Mouse (Mus musculus) lung, postnatal 0 days (tissue): ENCODE results near the gene Usp30. TPM values are rescaled to one million over a fixed set of nuclear protein-coding genes. Genes with fewer than 3 reads are reported as not detected.

Experiments
- ATAC-seq: fragments of 200-750 bp; cut with Nextera tagmentation; 2 replicates; pipeline ENCODE4 v1.8.0; 2017; ENCODE audit warnings: moderate library complexity
- DNase-seq: peaks from one replicate; pipeline ENCODE4 v3.0.0-alpha.2; 2016; ENCODE audit warnings: low spot score
- H3K27ac ChIP-seq: fragments of 300-500 bp; sonication (generic); 2 replicates; pipeline ENCODE4 v1.5.1; 2014; ENCODE audit warnings: antibody characterized with exemption, mild to moderate bottlenecking, low read length, mixed read lengths
- H3K27me3 ChIP-seq: fragments of 300-500 bp; sonication (generic); replicated peaks from 2 replicates; pipeline ENCODE4 v1.6.1; 2014; ENCODE audit warnings: low read length, mixed read lengths; ENCODE audit not compliant: insufficient read depth
- H3K36me3 ChIP-seq: fragments of 300-500 bp; sonication (generic); 2 replicates; pipeline ENCODE4 v1.6.1; 2014; ENCODE audit warnings: low read length, mixed read lengths; ENCODE audit not compliant: insufficient read depth
- H3K4me1 ChIP-seq: fragments of 300-500 bp; sonication (generic); 2 replicates; pipeline ENCODE4 v1.6.1; 2014; ENCODE audit warnings: antibody characterized with exemption, low read depth, low read length, mixed read lengths; ENCODE audit not compliant: insufficient read depth
- H3K4me2 ChIP-seq: fragments of 300-500 bp; sonication (generic); replicated peaks from 2 replicates; pipeline ENCODE4 v1.6.1; 2014; ENCODE audit warnings: low read depth, mild to moderate bottlenecking, low read length, moderate library complexity, mixed read lengths
- H3K4me3 ChIP-seq: fragments of 300-500 bp; sonication (generic); 2 replicates; pipeline ENCODE4 v1.5.1; 2014; ENCODE audit warnings: low read depth, low read length
- H3K9ac ChIP-seq: fragments of 300-500 bp; sonication (generic); replicated peaks from 2 replicates; pipeline ENCODE4 v1.6.1; 2014; ENCODE audit warnings: low read depth, mild to moderate bottlenecking
- H3K9me3 ChIP-seq: fragments of 300-500 bp; sonication (generic); 2 replicates; pipeline ENCODE4 v1.6.1; 2016; ENCODE audit warnings: low read length, mixed read lengths
- CTCF ChIP-seq: IDR thresholded peaks from 2 replicates; pipeline ENCODE4 v1.5.1; 2016; ENCODE audit warnings: antibody characterized with exemption, mild to moderate bottlenecking
- EP300 ChIP-seq: IDR thresholded peaks from 2 replicates; pipeline ENCODE4 v1.6.1; 2016; ENCODE audit warnings: antibody characterized with exemption, mild to moderate bottlenecking, control low read depth
- WGBS: fragments of 180-500 bp; shearing (Covaris S2); extraction: QIAGEN DNeasy Blood & Tissue Kit; methylation state at CpG from one replicate; pipeline ENCODE4 v1.1.7; 2014; 5-methylcytosine and 5-hydroxymethylcytosine counted together
- polyA plus RNA-seq: library from polyadenylated mRNA; unstranded; fragments of >200 nt; fragmentation: Nextera tagmentation; extraction: Ambion mirVana; gene quantifications from 2 replicates; pipeline ENCODE4 v1.2.1, GENCODE M21; 2015

The Usp30 gene
- polyA plus RNA-seq, 1 experiment from 2014 or later: 8.7 TPM

DNA sequence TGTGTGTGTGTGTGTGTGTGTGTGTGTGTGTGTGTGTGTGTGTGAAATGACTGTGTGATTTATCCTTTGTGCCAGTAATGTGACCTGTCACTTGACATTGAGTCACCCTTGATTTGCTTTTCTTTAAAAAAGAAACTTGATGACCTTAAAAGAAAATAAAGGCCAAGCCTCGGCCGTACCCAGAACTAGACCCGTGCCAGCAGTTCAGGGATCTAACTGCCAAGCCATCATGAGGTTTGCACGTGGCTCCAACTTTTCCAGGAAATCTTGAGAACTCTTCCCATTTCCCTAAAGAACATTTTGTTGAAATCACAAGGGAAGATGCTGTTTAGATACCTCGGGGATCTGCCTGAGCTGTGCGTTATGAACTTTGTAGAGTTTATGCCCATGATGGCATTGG is 96.2 kb downstream of the Usp30 start:
- TF ChIP-seq EP300: no peak
- no peak for TF ChIP-seq CTCF
- WGBS: 77% methylated on average over 6 of the region's 6 CpGs
- ATAC-seq (no peak), DNase-seq (no peak)
- H3K27ac ChIP-seq: no peak overlapping the region
- no peak overlapping the region for H3K4me3 ChIP-seq
- no peak overlapping the region for H3K4me2 ChIP-seq
- H3K27me3 ChIP-seq: no peaks in the 10 kb centered on the region
- H3K4me1 ChIP-seq: no peaks in the 10 kb centered on the region
- H3K9ac ChIP-seq: no peak overlapping the region
- no peaks in the 10 kb centered on the region for H3K9me3 ChIP-seq
- H3K36me3 ChIP-seq: no peaks in the 10 kb centered on the region

GRCm38 (mm10) chr5:114162106-114162815 is 97.0 kb downstream of the Usp30 start:
- Histone ChIP-seq H3K27ac (no peak overlapping the region), H3K36me3 (no peaks in the 10 kb centered on the region), H3K4me3 (no peak overlapping the region), H3K9ac (no peak overlapping the region), H3K4me1 (no peaks in the 10 kb centered on the region), H3K27me3 (no peaks in the 10 kb centered on the region), H3K9me3 (no peaks in the 10 kb centered on the region), H3K4me2 (no peak overlapping the region)
- DNase-seq (peak; percentile 40), ATAC-seq (no peak)
- WGBS: 46% methylated on average over 12 of the region's 12 CpGs
- TF ChIP-seq EP300 (no peak), CTCF (peak; percentile 41)

- TF ChIP-seq CTCF (no peak), EP300 (no peak)
- Histone ChIP-seq H3K4me1 (no peaks in the 10 kb centered on the region), H3K27ac (no peak overlapping the region), H3K4me3 (no peak overlapping the region), H3K36me3 (no peaks in the 10 kb centered on the region), H3K27me3 (no peaks in the 10 kb centered on the region), H3K4me2 (no peak overlapping the region), H3K9ac (no peak overlapping the region), H3K9me3 (no peaks in the 10 kb centered on the region)
- DNase-seq: no peak
- 54% methylated on average over 6 of the region's 6 CpGs for WGBS
- no peak for ATAC-seq
Observed at GRCm38 (mm10) chr5:114163117-114163696, 97.9 kb downstream of the Usp30 start.

GRCm38 (mm10) chr5:114170345-114170744 is 105.1 kb downstream of the Usp30 start:
- WGBS: 71% methylated on average over 7 of the region's 7 CpGs
- Histone ChIP-seq H3K27me3 (no peaks in the 10 kb centered on the region), H3K9ac (no peak overlapping the region), H3K4me2 (no peak overlapping the region), H3K4me3 (no peak overlapping the region), H3K36me3 (no peaks in the 10 kb centered on the region), H3K27ac (no peak overlapping the region), H3K4me1 (no peaks in the 10 kb centered on the region), H3K9me3 (no peaks in the 10 kb centered on the region)
- DNase-seq (no peak), ATAC-seq (no peak)
- TF ChIP-seq CTCF (no peak), EP300 (no peak)

GRCm38 (mm10) chr5:114172936-114173335 is 107.7 kb downstream of the Usp30 start:
- Histone ChIP-seq H3K27me3 (no peaks in the 10 kb centered on the region), H3K4me3 (no peak overlapping the region), H3K9ac (no peak overlapping the region), H3K27ac (no peak overlapping the region), H3K4me1 (no peaks in the 10 kb centered on the region; the same call in 1 of the 2 replicates), H3K4me2 (no peak overlapping the region), H3K36me3 (no peaks in the 10 kb centered on the region), H3K9me3 (no peaks in the 10 kb centered on the region)
- TF ChIP-seq CTCF: no peak
- TF ChIP-seq EP300: no peak
- WGBS: 83% methylated on average over 3 of the region's 3 CpGs
- ATAC-seq (no peak), DNase-seq (no peak)

GRCm38 (mm10) chr5:114173458-114173857 is 108.2 kb downstream of the Usp30 start:
- Histone ChIP-seq H3K27me3 (no peaks in the 10 kb centered on the region), H3K4me3 (no peak overlapping the region), H3K4me1 (no peaks in the 10 kb centered on the region; the same call in 1 of the 2 replicates), H3K4me2 (no peak overlapping the region), H3K27ac (no peak overlapping the region), H3K9me3 (no peaks in the 10 kb centered on the region), H3K36me3 (no peaks in the 10 kb centered on the region), H3K9ac (no peak overlapping the region)
- ATAC-seq: no peak
- 64% methylated on average over 7 of the region's 7 CpGs for WGBS
- no peak for DNase-seq
- TF ChIP-seq CTCF (peak; percentile 31; the same call in 1 of the 2 replicates), EP300 (no peak)
